ENCODE assay signal across 31 mouse cellular contexts in the genomic region with DNA sequence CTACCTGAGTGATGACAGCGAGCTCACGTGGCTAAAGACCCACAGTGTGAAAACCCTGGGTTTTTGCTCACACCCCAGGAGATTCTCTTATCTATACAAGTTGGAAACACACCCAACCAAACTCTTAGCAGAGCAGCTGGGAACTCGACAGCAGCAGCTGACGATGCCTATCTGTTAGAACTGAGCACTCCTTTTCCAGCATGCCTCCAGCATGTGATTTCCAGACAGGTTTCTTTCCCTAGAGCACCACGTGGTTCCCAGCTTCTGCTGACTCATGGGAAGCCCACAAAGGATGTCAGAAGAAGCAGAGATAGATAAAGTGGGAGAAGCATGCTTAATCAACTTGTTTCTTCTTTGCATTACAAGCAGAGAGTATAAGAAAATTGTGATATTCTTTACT.
DNase-seq lines count a peak whose midpoint lies in the region; TF ChIP-seq lines count a peak whose summit lies in the region.
"Had no signal": no experiment of that assay in that cellular context is flagged by ENCODE, and none has a peak within 500 bp of the region (broad histone marks: within the 10 kb centered on the region; RNA-seq: fewer than 3 reads in every experiment).

No protein-coding gene starts in this region.

- no peak for TF ChIP-seq POLR2A in myocyte (IDR thresholded peaks at IDR 0.05; ENCODE audit: insufficient read length, low read depth)

- H3K36me3 ChIP-seq in C2C12 (ENCODE audit: control insufficient read depth, insufficient read depth) (no peaks in the 10 kb centered on the region), myocyte (ENCODE audit: control insufficient read depth, insufficient read depth) (no peaks in the 10 kb centered on the region)
- H3K36me3 ChIP-seq: forebrain, embryonic 15.5 days; heart, embryonic 12.5 days; hindbrain, embryonic 13.5 days; limb, embryonic 12.5 days; liver, embryonic 15.5 days; midbrain, embryonic 10.5 days; midbrain, embryonic 15.5 days; neural tube, embryonic 13.5 days had no signal

- H3K27me3 ChIP-seq in C2C12 (ENCODE audit: control insufficient read depth, insufficient read depth, insufficient read length) (no peaks in the 10 kb centered on the region), myocyte (ENCODE audit: control insufficient read depth, insufficient read depth, insufficient read length) (no peaks in the 10 kb centered on the region)
- H3K27me3 ChIP-seq: CH12.LX; forebrain, embryonic 15.5 days; heart, embryonic 12.5 days; hindbrain, embryonic 13.5 days; limb, embryonic 12.5 days; liver, embryonic 15.5 days; midbrain, embryonic 15.5 days; neural tube, embryonic 13.5 days had no signal

- intact Hi-C loops in left cerebral cortex, postnatal 14 days (cut with DNase I) = no loop called here
- intact Hi-C loops in left cerebral cortex, adult 2 months (cut with DNase I) = no loop called here

- H3ac ChIP-seq in C2C12 (ENCODE audit: control insufficient read depth, insufficient read length, low read depth) (no peak overlapping the region), myocyte (ENCODE audit: control insufficient read depth, insufficient read length) (no peak overlapping the region)

- TF ChIP-seq CTCF in left cerebral cortex, adult 2 months (IDR thresholded peaks at IDR 0.05) = no peak
- TF ChIP-seq CTCF in C2C12 (IDR thresholded peaks at IDR 0.05; ENCODE audit: control insufficient read depth, insufficient read depth, insufficient read length) = no peak

- H3K79me2 ChIP-seq in C2C12 (ENCODE audit: control insufficient read depth, insufficient read depth) (no peaks in the 10 kb centered on the region), myocyte (ENCODE audit: control insufficient read depth, insufficient read depth) (no peaks in the 10 kb centered on the region)

- DNase-seq in frontal cortex, adult 2 months (ENCODE audit: extremely low spot score in 1 of 2, low spot score in 1 of 2) = peak; percentile 9 to 39
- DNase-seq in frontal cortex, postnatal 25 days (ENCODE audit: low spot score in 2 of 2) = no peak
- peak; percentile 16 to 53 for DNase-seq in left cerebral cortex, postnatal 14 days (ENCODE audit: low spot score in 2 of 2)
- DNase-seq in left cerebral cortex, adult 2 months (ENCODE audit: extremely low spot score in 1 of 2, low spot score in 2 of 2) = no peak
- DNase-seq in neural tube, embryonic 10.5 days (ENCODE audit: extremely low spot score, low spot score) = no peak
- DNase-seq in MN1 (ENCODE audit: low spot score) = no peak
- DNase-seq: adrenal gland, postnatal 25 days; B cell, adult 2 months; cerebellum, adult 2 months; cerebellum, postnatal 14 days; gastrocnemius, postnatal 25 days; heart, adult 18-20 months; heart, postnatal 4 days; kidney, adult 9 months; kidney, postnatal 10 days; lung, embryonic 14.5 days; lung, postnatal 14 days; spleen, adult 18-20 months; thymus, adult 18-20 months; thymus, postnatal 25 days had no signal

- H3K4me2 ChIP-seq in myocyte (ENCODE audit: low read depth) = no peak overlapping the region
- H3K4me2 ChIP-seq: forebrain, embryonic 15.5 days; heart, embryonic 12.5 days; hindbrain, embryonic 13.5 days; limb, embryonic 12.5 days; liver, embryonic 15.5 days; lung, embryonic 14.5 days; midbrain, embryonic 15.5 days; neural tube, embryonic 13.5 days had no signal

- H3K4me3 ChIP-seq in left cerebral cortex, adult 2 months = no peak overlapping the region
- H3K4me3 ChIP-seq in C2C12 (ENCODE audit: insufficient read depth, poor library complexity, severe bottlenecking) (no peak overlapping the region), myocyte (no peak overlapping the region)
- H3K4me3 ChIP-seq: forebrain, embryonic 15.5 days; heart, embryonic 12.5 days; hindbrain, embryonic 13.5 days; limb, embryonic 12.5 days; liver, embryonic 15.5 days; midbrain, embryonic 10.5 days; midbrain, embryonic 15.5 days; neural tube, embryonic 13.5 days had no signal

- no peak overlapping the region for H3K27ac ChIP-seq in left cerebral cortex, adult 2 months
- H3K27ac ChIP-seq: forebrain, embryonic 15.5 days; hindbrain, embryonic 13.5 days; limb, embryonic 12.5 days; liver, embryonic 15.5 days; midbrain, embryonic 10.5 days; midbrain, embryonic 15.5 days; neural tube, embryonic 13.5 days had no signal

- H3K79me3 ChIP-seq in C2C12 (ENCODE audit: low read depth) = no peaks in the 10 kb centered on the region

TF ChIP-seq in C2C12, 6 proteins besides CTCF, POLR2A, EP300 and RAD21:
- TF ChIP-seq MYOD1 (IDR thresholded peaks at IDR 0.05; ENCODE audit: control insufficient read depth, insufficient read length, low read depth) = no peak
- TF ChIP-seq FOSL1 (IDR thresholded peaks at IDR 0.05; ENCODE audit: insufficient read depth, low read length, poor library complexity, severe bottlenecking) = no peak
- peak; percentile 69 for TF ChIP-seq USF1 (IDR thresholded peaks at IDR 0.05; ENCODE audit: low read depth)
- TF ChIP-seq CEBPB (IDR thresholded peaks at IDR 0.05; ENCODE audit: low read depth) = no peak

TF ChIP-seq in myocyte, 11 proteins besides CTCF, POLR2A, EP300 and RAD21:
- TF ChIP-seq POLR2AphosphoS2 (IDR thresholded peaks at IDR 0.05; ENCODE audit: insufficient read length, low read depth) (no peak), MYOG (IDR thresholded peaks at IDR 0.05; ENCODE audit: control insufficient read depth in 1 of 3, insufficient read depth in 1 of 3, insufficient read length in 2 of 3, low read depth in 2 of 3) (peak in 2 of 3 experiments; percentile 21 to 64), MYOD1 (IDR thresholded peaks at IDR 0.05; ENCODE audit: control insufficient read depth in 1 of 3, insufficient read length in 2 of 3, low read depth in 2 of 3) (peak; percentile 17 to 64 (median 53)), TCF3 (IDR thresholded peaks at IDR 0.05; ENCODE audit: insufficient read length, low read depth) (no peak), CEBPB (IDR thresholded peaks at IDR 0.05; ENCODE audit: insufficient read depth, poor library complexity, severe bottlenecking) (no peak), E2F4 (IDR thresholded peaks at IDR 0.05; ENCODE audit: insufficient read depth) (no peak), MAX (IDR thresholded peaks at IDR 0.05; ENCODE audit: low read depth) (no peak), SRF (IDR thresholded peaks at IDR 0.05; ENCODE audit: control insufficient read depth, insufficient read length, low read depth) (no peak), TCF12 (IDR thresholded peaks at IDR 0.05; ENCODE audit: insufficient read depth, poor library complexity, severe bottlenecking) (no peak), REST (IDR thresholded peaks at IDR 0.05; ENCODE audit: insufficient read depth, insufficient read length) (no peak), USF1 (IDR thresholded peaks at IDR 0.05; ENCODE audit: low read depth) (peak; percentile 66)

Comparison
In these comparisons a context has a peak if more than half of its experiments do, and no peak if none do; other contexts are left out.
1. DNase-seq: peak in frontal cortex, adult 2 months (2 of 2) and left cerebral cortex, postnatal 14 days (2 of 2); none in frontal cortex, postnatal 25 days (0 of 2), left cerebral cortex, adult 2 months (0 of 2), neural tube, embryonic 10.5 days (single experiment) and MN1 (single experiment).